Mouse (Mus musculus) ovary, postnatal 10 days (tissue): ENCODE results near the gene Chst5.
A peak's percentile ranks its signal among the peaks of the same experiment; 100 is the strongest.

Experiments used
- DNase-seq: peaks from one replicate; pipeline ENCODE4 v3.0.0; 2022; ENCODE audit warnings: low spot score

Chst5 gene

GRCm38 (mm10) chr8:111929648-111930344 lies 19.5 kb upstream of the Chst5 start:
- no peak for DNase-seq

GRCm38 (mm10) chr8:111924976-111925375 lies 14.7 kb upstream of the Chst5 start:
- no peak for DNase-seq

- no peak for DNase-seq
Observed at GRCm38 (mm10) chr8:111923383-111923804, 13.1 kb upstream of the Chst5 start.

- no peak for DNase-seq
Observed at GRCm38 (mm10) chr8:111920971-111921370, 10.7 kb upstream of the Chst5 start.

- DNase-seq = no peak
Observed at GRCm38 (mm10) chr8:111919663-111920062, 9.4 kb upstream of the Chst5 start.

- DNase-seq = no peak
Observed at GRCm38 (mm10) chr8:111912860-111913432, 2.7 kb upstream of the Chst5 start.

GRCm38 (mm10) chr8:111911572-111911971 lies 1.3 kb upstream of the Chst5 start:
- no peak for DNase-seq

GRCm38 (mm10) chr8:111905500-111906121 lies 4.6 kb downstream of the Chst5 start:
- no peak for DNase-seq

GRCm38 (mm10) chr8:111902080-111902479 lies 8.2 kb downstream of the Chst5 start:
- no peak for DNase-seq

- DNase-seq = no peak
Observed at GRCm38 (mm10) chr8:111898586-111898985, 11.7 kb downstream of the Chst5 start.

GRCm38 (mm10) chr8:111894955-111895354 lies 15.3 kb downstream of the Chst5 start:
- DNase-seq = no peak

- DNase-seq = no peak
Observed at GRCm38 (mm10) chr8:111892615-111893014, 17.6 kb downstream of the Chst5 start.

GRCm38 (mm10) chr8:111891983-111892382 lies 18.3 kb downstream of the Chst5 start:
- DNase-seq = no peak

- DNase-seq = no peak
Observed at GRCm38 (mm10) chr8:111890911-111891303, 19.3 kb downstream of the Chst5 start.

GRCm38 (mm10) chr8:111889931-111890910 lies 20.0 kb downstream of the Chst5 start:
- DNase-seq = no peak

- DNase-seq = no peak
Observed at GRCm38 (mm10) chr8:111888091-111888650, 22.1 kb downstream of the Chst5 start.

- DNase-seq = no peak
Observed at GRCm38 (mm10) chr8:111887479-111887878, 22.8 kb downstream of the Chst5 start.

- no peak for DNase-seq
Observed at GRCm38 (mm10) chr8:111883615-111884014, 26.6 kb downstream of the Chst5 start.

GRCm38 (mm10) chr8:111881591-111881990 lies 28.7 kb downstream of the Chst5 start:
- no peak for DNase-seq

- no peak for DNase-seq
Observed at GRCm38 (mm10) chr8:111877711-111878110, 32.5 kb downstream of the Chst5 start.

- peak; percentile 87 for DNase-seq
Observed at GRCm38 (mm10) chr8:111876355-111876948, 33.8 kb downstream of the Chst5 start, which contains the start of gene Tmem170. Gene Tmem170, minus strand, starts transcription at chr8:111876750.
